22 mouse cellular contexts compared by ENCODE assay signal in genomic region chr3:90503444-90503843, GRCm38 (mm10). TPM values are rescaled to one million over a fixed set of nuclear protein-coding genes. Genes with fewer than 3 reads are reported as not detected.
"Had no signal": no experiment of that assay in that cellular context is flagged by ENCODE, and none has a peak within 500 bp of the region (broad histone marks: within the 10 kb centered on the region; RNA-seq: fewer than 3 reads in every experiment).

No protein-coding gene starts in this region.

- H3K27ac ChIP-seq: liver, embryonic 14.5 days; midbrain, embryonic 10.5 days; midbrain, embryonic 12.5 days; neural tube, embryonic 13.5 days; neural tube, embryonic 15.5 days; stomach, embryonic 15.5 days had no signal

- H3K27me3 ChIP-seq: midbrain, embryonic 12.5 days; neural tube, embryonic 13.5 days; neural tube, embryonic 15.5 days; stomach, embryonic 15.5 days had no signal

- DNase-seq: lung, adult 18-20 months; lung, embryonic 14.5 days; lung, postnatal 14 days; lung, postnatal 4 days; midbrain, embryonic 14.5 days; right cerebral cortex, postnatal 14 days; thymus, adult 2 months; thymus, postnatal 25 days; thymus, postnatal 4 days had no signal

- H3K9ac ChIP-seq: liver, embryonic 14.5 days; lung, embryonic 14.5 days; midbrain, embryonic 12.5 days; neural tube, embryonic 13.5 days; neural tube, embryonic 15.5 days; stomach, embryonic 15.5 days had no signal

- H3K4me3 ChIP-seq: midbrain, embryonic 10.5 days; midbrain, embryonic 12.5 days; myocyte; neural tube, embryonic 13.5 days; neural tube, embryonic 15.5 days; stomach, embryonic 15.5 days had no signal

- H3K9me3 ChIP-seq: midbrain, embryonic 10.5 days; midbrain, embryonic 12.5 days; neural tube, embryonic 13.5 days; neural tube, embryonic 15.5 days; stomach, embryonic 15.5 days had no signal

- H3K4me2 ChIP-seq: lung, embryonic 14.5 days; midbrain, embryonic 12.5 days; neural tube, embryonic 13.5 days; neural tube, embryonic 15.5 days; stomach, embryonic 15.5 days had no signal

- ATAC-seq: midbrain, embryonic 16.5 days had no signal

RNA-seq across cellular contexts. Expression of gene S100a14, which starts 23.2 kb away (rescaled TPM):
- total RNA-seq: megakaryocyte, adult 5-6 weeks; megakaryocyte-erythroid progenitor cell, adult 5-6 weeks had no signal
- polyA plus RNA-seq: liver, embryonic 16.5 days; midbrain, embryonic 10.5 days; midbrain, embryonic 12.5 days; midbrain, embryonic 14.5 days; midbrain, embryonic 16.5 days; neural tube, embryonic 11.5 days; neural tube, embryonic 13.5 days; testis, adult 2 months had no signal
